Mouse (Mus musculus): ENCODE data around the gene Arap2. TPM values are rescaled to one million over a fixed set of nuclear protein-coding genes. Genes with fewer than 3 reads are reported as not detected.
A peak's percentile ranks its signal among the peaks of the same experiment; 100 is the strongest.
"Not testable (repeated sequence)": the region's sequence is repeated elsewhere in the genome, so short reads cannot be mapped to it uniquely, and the experiment has no call there.

Arap2 gene
- total RNA-seq, 2 experiments from 2014 or later: 7.8 to 9.7 TPM

- intact Hi-C loops (cut with DNase I): no loop called here
- DNase-seq: no peak
Measured at GRCm38 (mm10) chr5:62748168-62748567, 17.8 kb downstream of the Arap2 start.

GRCm38 (mm10) chr5:62743220-62743922 is 22.6 kb downstream of the Arap2 start:
- intact Hi-C loops (cut with DNase I): no loop called here
- no peak for DNase-seq

DNA sequence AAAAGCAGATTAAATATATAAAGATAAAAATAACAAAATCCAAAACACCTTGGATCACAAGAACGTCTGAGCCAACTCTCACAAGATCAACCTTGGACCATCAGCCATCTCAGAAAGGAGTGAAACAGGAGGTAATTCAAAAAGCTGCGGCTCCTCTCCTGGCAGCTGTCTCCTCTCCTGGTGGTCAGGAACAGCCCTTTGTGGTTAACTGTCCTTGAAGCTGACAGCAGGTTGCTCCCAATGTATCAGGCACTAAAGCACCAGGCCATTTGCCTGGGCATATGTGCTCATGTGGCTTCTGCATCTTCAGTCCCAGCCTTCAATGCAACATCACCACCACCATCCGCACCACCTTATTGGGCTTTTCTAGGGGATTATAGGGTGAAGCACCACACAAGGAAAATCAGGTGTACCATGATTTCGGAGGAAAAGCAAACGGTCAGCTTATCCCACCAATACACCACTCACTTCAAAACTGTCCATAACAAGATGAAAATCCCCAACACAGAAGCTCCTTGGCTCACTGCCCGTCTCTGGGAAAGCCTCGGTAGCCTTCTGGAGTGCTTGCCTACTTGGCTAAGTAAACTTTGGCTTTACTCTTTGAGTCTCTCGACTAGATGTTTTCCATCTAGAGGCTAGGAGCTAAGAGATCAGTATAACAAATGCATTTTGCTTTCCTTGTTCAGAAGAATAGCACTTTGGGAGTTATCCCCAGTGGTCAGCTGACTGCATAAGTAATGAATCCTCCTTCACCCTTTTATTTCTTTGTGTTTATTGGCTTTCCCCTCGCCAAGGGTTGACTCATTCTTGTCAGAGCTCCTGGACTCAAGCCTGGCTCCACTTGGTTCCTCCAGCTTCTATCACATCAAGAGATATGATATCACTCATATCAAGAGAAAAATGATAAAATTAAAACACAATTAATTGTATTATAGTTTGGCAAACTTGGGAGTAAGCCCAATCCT is 26.2 kb downstream of the Arap2 start:
- intact Hi-C loops (cut with DNase I): no loop called here
- peak in 1 of 2 experiments; percentile 32 for DNase-seq

- DNase-seq; intact Hi-C loops (cut with DNase I): not testable (repeated sequence)
Measured at GRCm38 (mm10) chr5:62730573-62730972, 35.4 kb downstream of the Arap2 start.

GRCm38 (mm10) chr5:62725551-62725950 is 40.4 kb downstream of the Arap2 start:
- no peak for DNase-seq
- intact Hi-C loops (cut with DNase I): no loop called here

GRCm38 (mm10) chr5:62723261-62724105 is 42.5 kb downstream of the Arap2 start:
- intact Hi-C loops (cut with DNase I): no loop called here
- no peak for DNase-seq

- intact Hi-C loops (cut with DNase I): loop anchor here (10.0 kb wide), 1 partner anchor 48 kb away; the partner anchor contains the start of gene Arap2
- no peak for DNase-seq
Measured at GRCm38 (mm10) chr5:62716468-62716867, 49.5 kb downstream of the Arap2 start.

DNA sequence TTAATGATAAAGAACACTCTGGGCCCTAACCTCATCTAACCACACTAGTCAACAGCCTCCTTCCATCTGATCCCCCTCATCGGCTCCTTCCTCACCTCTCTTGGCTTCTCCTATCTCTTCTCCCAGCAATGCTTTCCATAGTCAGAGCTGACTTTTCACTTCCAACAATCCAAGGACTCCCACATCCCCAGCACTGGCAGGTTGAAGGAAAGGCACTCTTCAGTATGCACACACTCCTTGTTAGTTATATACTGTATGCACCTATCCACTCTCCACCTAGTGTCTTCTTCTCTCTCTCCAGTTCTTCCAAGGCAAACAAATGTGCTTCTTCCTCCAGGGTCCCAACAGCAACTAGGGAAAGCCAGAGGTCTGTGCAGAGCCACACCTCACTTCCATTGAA is 50.0 kb downstream of the Arap2 start:
- intact Hi-C loops (cut with DNase I): loop anchor here (10.0 kb wide), 1 partner anchor 49 kb away; the partner anchor contains the start of gene Arap2

DNA sequence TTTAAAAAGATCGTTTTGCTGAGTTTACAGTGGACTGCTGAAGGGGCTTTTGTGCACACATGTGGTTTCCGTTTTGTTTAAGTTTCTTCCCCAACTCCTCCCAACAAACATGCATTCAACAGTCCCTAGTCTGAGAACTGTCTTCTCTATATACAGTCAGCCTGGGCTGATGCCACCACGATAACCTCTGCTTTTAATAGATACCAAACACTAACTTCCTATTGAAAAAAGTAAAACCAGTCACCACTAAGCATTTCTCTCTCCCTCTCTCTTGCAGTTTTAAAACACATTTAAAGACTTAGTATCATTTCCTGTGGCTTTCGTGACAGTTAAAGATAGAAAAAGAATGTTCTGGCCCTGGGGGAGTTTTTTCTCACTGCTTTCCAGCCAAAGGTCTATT is 50.5 kb downstream of the Arap2 start:
- DNase-seq: no peak
- intact Hi-C loops (cut with DNase I): loop anchor here (10.0 kb wide), 1 partner anchor 49 kb away; the partner anchor contains the start of gene Arap2

More for the DNA sequence above, 50.0 kb downstream of the Arap2 start:
- no peak for DNase-seq

- intact Hi-C loops (cut with DNase I): loop anchor here (10.0 kb wide), 1 partner anchor 54 kb away; the partner anchor contains the start of gene Arap2
- no peak for DNase-seq
Measured at GRCm38 (mm10) chr5:62710955-62711354, 55.0 kb downstream of the Arap2 start.

DNA sequence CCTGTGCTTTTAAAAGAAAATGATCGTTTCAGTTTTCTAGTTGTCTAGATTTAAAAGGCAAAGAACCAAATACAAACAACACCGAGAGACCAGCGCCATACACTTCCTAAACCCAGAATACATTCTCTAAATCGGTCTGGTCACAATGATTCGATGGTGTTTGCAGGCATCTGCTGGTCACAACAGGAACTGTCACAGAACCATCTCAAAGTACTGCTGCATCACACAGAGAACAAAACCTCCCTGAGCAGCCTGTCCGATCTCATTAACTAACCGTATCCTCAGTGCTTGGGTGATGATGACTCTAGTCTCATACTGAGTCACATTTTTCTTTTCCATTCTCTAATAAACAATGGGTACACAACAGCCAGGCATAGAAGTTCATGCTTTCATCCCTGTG is 59.1 kb downstream of the Arap2 start:
- DNase-seq: no peak
- intact Hi-C loops (cut with DNase I): no loop called here

DNA sequence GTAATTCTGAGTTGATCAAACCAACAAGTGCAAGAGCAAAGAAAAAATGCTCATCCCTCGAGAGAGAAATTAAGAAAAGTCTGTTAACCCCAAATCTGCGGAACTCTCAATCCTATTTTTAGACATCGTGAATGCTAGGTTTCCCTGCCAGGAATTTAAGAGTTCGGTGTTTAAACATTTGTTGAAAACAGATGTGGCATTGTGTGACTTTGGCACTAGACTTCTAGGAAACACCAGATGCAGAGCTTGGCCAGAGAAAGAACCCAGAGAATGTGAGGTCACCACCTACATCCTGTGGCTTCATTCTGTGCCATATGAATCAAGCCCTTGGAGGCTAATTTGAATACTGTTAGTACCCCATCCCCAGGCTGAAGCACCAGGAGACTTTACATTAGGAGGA is 76.0 kb downstream of the Arap2 start:
- intact Hi-C loops (cut with DNase I): no loop called here
- DNase-seq: no peak

DNA sequence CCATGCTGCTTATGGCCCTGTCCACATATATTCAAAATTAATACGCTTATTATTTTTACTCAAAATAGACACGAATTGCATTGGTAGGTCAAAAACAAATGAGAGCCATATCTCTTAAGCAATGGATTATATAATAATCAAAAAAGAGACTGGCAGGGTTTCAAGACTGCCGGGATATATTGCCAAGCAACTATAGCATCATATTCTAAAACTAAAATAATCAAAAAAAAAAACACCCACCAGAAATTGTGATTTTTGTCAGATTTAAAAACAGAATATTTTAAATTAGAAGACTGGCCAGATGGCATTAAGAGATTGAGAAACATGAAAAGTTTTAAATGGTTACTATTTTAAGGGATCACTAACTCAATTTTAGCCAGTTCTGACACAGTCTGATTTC is 82.2 kb downstream of the Arap2 start:
- intact Hi-C loops (cut with DNase I): no loop called here
- DNase-seq: no peak

GRCm38 (mm10) chr5:62683207-62683606 is 82.8 kb downstream of the Arap2 start:
- no peak for DNase-seq

GRCm38 (mm10) chr5:62677390-62677789 is 88.6 kb downstream of the Arap2 start:
- DNase-seq: no peak
- intact Hi-C loops (cut with DNase I): no loop called here

More at GRCm38 (mm10) chr5:62683207-62683606, 82.8 kb downstream of the Arap2 start:
- intact Hi-C loops (cut with DNase I): no loop called here

DNA sequence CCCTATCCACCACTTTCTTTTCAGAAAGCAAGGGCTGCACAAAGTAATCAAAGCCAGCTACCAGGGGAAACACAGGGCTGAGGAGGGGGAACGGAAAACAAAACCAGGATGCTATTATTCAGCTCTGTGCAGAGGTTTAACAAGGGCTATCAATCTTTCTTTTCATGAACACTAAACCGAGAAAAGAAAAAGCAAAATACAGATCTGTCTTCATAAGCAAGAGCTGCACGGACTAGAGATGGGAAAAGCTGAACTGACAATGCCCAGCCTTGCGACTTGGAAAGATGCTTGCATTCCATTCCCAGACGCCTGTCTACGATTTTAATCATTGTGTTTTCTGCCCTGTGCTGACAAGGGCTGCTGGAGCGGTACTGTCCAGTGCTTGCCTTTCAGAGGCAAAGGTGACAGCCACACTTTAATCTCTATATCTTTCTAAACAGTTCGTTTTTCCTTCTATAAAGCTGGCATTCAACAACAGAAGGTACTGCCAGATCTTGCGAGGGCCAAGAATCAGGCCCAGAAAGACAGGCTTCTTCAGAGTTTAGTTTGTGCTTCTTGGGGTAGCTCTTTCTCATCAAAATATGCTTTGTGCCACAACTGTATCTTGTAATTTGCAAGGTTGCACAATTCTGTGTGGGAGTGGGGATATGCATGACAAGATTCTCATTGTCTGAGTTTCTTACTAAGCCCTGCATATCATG is 93.1 kb downstream of the Arap2 start:
- intact Hi-C loops (cut with DNase I): no loop called here
- DNase-seq: no peak

GRCm38 (mm10) chr5:62665329-62665728 is 100.6 kb downstream of the Arap2 start:
- DNase-seq: no peak
- intact Hi-C loops (cut with DNase I): no loop called here

GRCm38 (mm10) chr5:62664847-62665246 is 101.1 kb downstream of the Arap2 start:
- intact Hi-C loops (cut with DNase I): no loop called here
- DNase-seq: no peak

DNA sequence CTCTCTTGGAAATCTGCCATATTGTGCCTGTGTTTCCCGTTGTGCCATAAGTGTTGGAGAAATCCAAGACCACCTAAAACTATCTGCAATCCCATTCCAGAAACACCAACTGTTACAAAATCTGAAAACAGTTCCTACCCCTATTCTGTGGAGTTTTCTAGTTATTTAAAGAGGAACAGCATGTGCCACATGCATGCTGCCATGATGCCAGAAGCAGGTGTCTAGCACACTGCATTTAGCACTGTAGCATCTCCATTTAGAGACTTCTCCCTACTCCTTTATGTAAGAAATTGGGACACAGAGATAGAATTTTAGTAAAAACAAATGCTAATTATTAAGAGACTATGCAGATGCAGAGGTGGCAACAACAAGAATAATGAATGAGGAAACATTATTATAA is 102.8 kb downstream of the Arap2 start:
- intact Hi-C loops (cut with DNase I): no loop called here
- no peak for DNase-seq

- DNase-seq: no peak
- intact Hi-C loops (cut with DNase I): no loop called here
Measured at GRCm38 (mm10) chr5:62653924-62654323, 112.0 kb downstream of the Arap2 start.
